Mouse (Mus musculus): ENCODE measurements around the gene Tpi1.

DNA sequence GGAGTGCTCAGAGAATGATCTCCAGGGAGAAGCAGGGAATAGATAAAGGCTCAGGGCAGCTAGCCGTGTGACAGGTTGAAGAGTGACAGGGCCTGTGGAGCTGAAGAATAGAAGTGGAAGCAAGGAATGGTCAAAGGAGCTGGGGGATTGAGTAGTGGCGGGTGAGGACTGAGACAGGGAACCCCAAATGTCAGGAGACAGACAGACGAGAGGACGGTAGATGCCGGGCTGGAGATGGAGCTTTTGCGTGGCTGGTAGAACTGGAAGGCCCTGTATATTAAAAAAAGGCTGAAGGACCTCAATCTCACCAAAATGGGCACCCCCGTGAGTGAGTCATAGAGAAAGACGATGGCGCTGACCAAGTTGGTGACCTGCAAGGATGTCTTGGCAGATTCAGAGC lies 46.4 kb upstream of the Tpi1 start:
- TF ChIP-seq FLI1 (IDR thresholded peaks at IDR 0.05; ENCODE audit: low read length) (no peak), GATA1 (IDR thresholded peaks at IDR 0.05; ENCODE audit: borderline replicate concordance, low read length) (no peak)

Data from megakaryocyte, embryonic 14.5 days (primary cell).